Mouse (Mus musculus) kidney, adult 2 months (tissue): Measurements from ENCODE around the gene Gm20521. TPM values are rescaled to one million over a fixed set of nuclear protein-coding genes. Genes with fewer than 3 reads are reported as not detected.
A peak's percentile ranks its signal among the peaks of the same experiment; 100 is the strongest.

Source experiments
- DNase-seq: peaks from one replicate; pipeline ENCODE4 v3.0.0; 2021
- H3K27ac ChIP-seq: fragments of 200-500 bp; 2 replicates; pipeline ENCODE4 v1.5.1; 2012; ENCODE audit warnings: low read depth, low read length, control low read depth, inconsistent platforms; ENCODE audit not compliant: insufficient read depth
- H3K27me3 ChIP-seq: fragments of 200-500 bp; replicated peaks from 2 replicates; pipeline ENCODE4 v1.6.1; 2012; ENCODE audit warnings: mild to moderate bottlenecking, moderate library complexity, low read length, inconsistent platforms; ENCODE audit not compliant: control insufficient read depth, insufficient read depth
- H3K36me3 ChIP-seq: fragments of 200-500 bp; 2 replicates; pipeline ENCODE4 v1.6.1; 2012; ENCODE audit warnings: mild to moderate bottlenecking, moderate library complexity, low read length, inconsistent platforms; ENCODE audit not compliant: control insufficient read depth, insufficient read depth
- H3K4me1 ChIP-seq: fragments of 200-500 bp; 2 replicates; pipeline ENCODE4 v1.6.1; 2011; ENCODE audit warnings: low read length; ENCODE audit not compliant: control insufficient read depth, insufficient read depth
- H3K4me3 ChIP-seq: fragments of 200-500 bp; 2 replicates; pipeline ENCODE4 v1.5.1; 2011; ENCODE audit warnings: mild to moderate bottlenecking, low read depth, low read length, control low read depth; ENCODE audit not compliant: insufficient read depth
- CTCF ChIP-seq: fragments of 200-500 bp; conservative IDR thresholded peaks from 2 replicates; pipeline ENCODE4 v1.5.1; 2011; ENCODE audit warnings: low read depth, mild to moderate bottlenecking, control low read depth, low read length, moderate library complexity, mixed read lengths; ENCODE audit not compliant: insufficient read depth, insufficient read length
- POLR2A ChIP-seq: fragments of 200-500 bp; IDR thresholded peaks from one replicate; pipeline ENCODE4 v1.6.1; 2011; ENCODE audit warnings: low read depth, low read length, control low read depth
- WGBS: fragments of 180-500 bp; shearing (Covaris S2); methylation state at CpG from one replicate; pipeline ENCODE4 v1.1.7; 2018; 5-methylcytosine and 5-hydroxymethylcytosine counted together
- polyA plus RNA-seq: library from polyadenylated mRNA; depleted of rRNA; stranded (reverse); fragments of >200 nt; gene quantifications from 2 replicates; pipeline ENCODE4 v1.2.3, GENCODE M21; 2012

Gm20521 gene
- polyA plus RNA-seq, 1 experiment, result not detected

- TF ChIP-seq POLR2A, result no peak
- no peak for TF ChIP-seq CTCF
- no peak for DNase-seq
- peak overlapping the region; percentile 93 for H3K4me3 ChIP-seq
- H3K27me3 ChIP-seq, result no peaks in the 10 kb centered on the region
- H3K4me1 ChIP-seq, result 0 out of 2 replicates have a peak, but pooled peaks cover 3% of the 10 kb centered on the region
- WGBS, result 7% methylated on average over 65 of the region's 69 CpGs
- H3K27ac ChIP-seq, result no peak overlapping the region
- H3K36me3 ChIP-seq, result no peaks in the 10 kb centered on the region
Observed at GRCm38 (mm10) chr14:54912109-54912850, 29.0 kb downstream of the Gm20521 start.

DNA sequence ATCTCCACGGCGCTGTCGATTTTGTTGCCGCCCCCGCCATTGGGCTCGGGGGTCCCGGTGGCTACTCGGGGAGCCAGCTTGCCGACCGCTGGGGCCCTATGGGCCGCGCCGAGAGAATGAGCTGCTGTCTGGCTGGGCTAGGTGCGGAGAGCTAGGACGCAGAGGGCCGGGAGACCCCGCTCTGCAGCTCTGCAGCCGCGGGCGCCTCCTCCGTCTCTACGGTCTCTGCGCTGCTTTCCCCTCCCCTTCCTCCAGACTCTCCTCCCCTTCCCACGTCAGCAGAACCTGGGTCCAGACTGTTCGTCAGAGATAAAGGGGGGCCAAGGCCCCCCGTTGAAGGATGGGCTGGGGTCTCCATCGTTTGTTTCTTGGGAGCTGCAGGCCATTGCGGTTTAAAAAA lies 29.6 kb downstream of the Gm20521 start, which contains the start of gene Slc22a17:
Slc22a17 (minus strand) TSS at position 247 of the 400 bp plus-strand sequence.
- DNase-seq, result peak; percentile 69
- under 1% methylated on average over 28 of the region's 28 CpGs for WGBS
- Histone ChIP-seq H3K4me3 (peak within 1 kb of the TSS; percentile 93), H3K27ac (no peak within 1 kb of the TSS), H3K36me3 (no peaks in the 10 kb centered on the region), H3K4me1 (0 out of 2 replicates have a peak, but pooled peaks cover 3% of the 10 kb centered on the region), H3K27me3 (no peaks in the 10 kb centered on the region)
- peak; percentile 46 for TF ChIP-seq POLR2A
- TF ChIP-seq CTCF, result no peak

- H3K27me3 ChIP-seq, result no peaks in the 10 kb centered on the region
- 28% methylated on average over 10 of the region's 10 CpGs for WGBS
- no peak for TF ChIP-seq CTCF
- TF ChIP-seq POLR2A, result no peak
- no peak overlapping the region for H3K27ac ChIP-seq
- H3K4me3 ChIP-seq, result peak overlapping the region; percentile 93
- DNase-seq, result no peak
- no peaks in the 10 kb centered on the region for H3K36me3 ChIP-seq
- 0 out of 2 replicates have a peak, but pooled peaks cover 3% of the 10 kb centered on the region for H3K4me1 ChIP-seq
Observed at GRCm38 (mm10) chr14:54913343-54913742, 30.1 kb downstream of the Gm20521 start.

- TF ChIP-seq CTCF, result no peak
- TF ChIP-seq POLR2A, result no peak
- no peaks in the 10 kb centered on the region for H3K36me3 ChIP-seq
- no peaks in the 10 kb centered on the region for H3K27me3 ChIP-seq
- no peaks in the 10 kb centered on the region for H3K4me1 ChIP-seq
- WGBS, result 70% methylated on average over 16 of the region's 16 CpGs
- H3K27ac ChIP-seq, result no peak overlapping the region
- no peak overlapping the region for H3K4me3 ChIP-seq
- no peak for DNase-seq
Observed at GRCm38 (mm10) chr14:54920076-54920685, 36.9 kb downstream of the Gm20521 start.

- H3K27ac ChIP-seq, result no peak overlapping the region
- DNase-seq, result peak; percentile 13
- 0 out of 2 replicates have a peak, but pooled peaks cover 1% of the 10 kb centered on the region for H3K27me3 ChIP-seq
- H3K4me3 ChIP-seq, result no peak overlapping the region
- 80% methylated on average over 7 of the region's 7 CpGs for WGBS
- H3K36me3 ChIP-seq, result no peaks in the 10 kb centered on the region
- TF ChIP-seq CTCF, result no peak
- H3K4me1 ChIP-seq, result no peaks in the 10 kb centered on the region
Observed at GRCm38 (mm10) chr14:54924641-54925348, 41.6 kb downstream of the Gm20521 start.

DNA sequence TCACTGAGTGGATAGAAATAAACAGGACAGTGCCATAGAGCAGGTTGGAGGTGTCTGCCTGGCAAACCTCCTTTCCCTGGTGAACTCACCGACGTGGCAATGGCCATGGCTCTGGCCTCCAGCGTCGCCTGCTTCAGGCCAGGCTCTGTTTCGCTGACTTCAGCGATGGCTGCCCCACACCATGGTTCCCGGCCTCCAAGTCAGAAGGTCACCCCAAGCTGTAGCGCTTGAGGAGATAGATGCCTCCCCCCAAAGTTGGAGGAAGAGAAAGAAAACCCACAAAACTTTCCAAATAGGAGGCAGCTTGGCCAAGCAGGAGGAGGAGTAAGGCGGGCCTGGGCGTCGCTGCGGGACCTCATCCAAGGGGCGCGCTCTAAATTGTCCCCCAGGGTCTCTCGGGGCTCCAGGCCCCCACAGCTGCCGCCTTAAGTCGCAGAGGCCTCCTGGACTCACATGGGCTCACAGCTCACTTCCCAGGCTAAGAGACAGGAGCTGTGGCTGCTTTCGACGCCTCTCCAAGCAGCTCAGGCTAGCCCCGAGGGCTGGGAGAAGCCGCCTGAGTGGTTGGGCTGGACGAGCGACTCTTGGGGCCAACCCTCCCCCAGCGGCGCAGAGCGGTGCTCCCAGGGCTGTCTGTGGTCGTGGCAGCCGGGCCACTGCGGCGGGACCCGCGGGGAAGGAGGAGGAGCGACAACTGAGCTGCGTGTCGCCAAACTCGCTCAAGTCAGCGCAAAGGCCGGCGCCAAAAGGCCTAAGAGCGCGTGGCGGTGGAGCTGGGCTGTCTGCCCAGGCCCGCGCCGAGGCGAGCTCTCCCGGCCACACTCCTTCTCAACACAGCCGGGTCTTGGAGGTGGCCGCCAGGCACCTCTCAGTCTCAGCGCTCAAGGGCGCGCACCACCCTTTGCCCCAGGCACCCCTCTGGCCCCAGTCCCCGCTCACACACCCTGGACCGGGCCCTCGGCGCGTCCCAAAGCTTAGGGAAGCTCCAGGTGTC lies 42.4 kb downstream of the Gm20521 start, which contains the start of gene Efs:
Efs (minus strand) TSS at position 778 of the 994 bp plus-strand sequence.
- 12% methylated on average over 57 of the region's 57 CpGs for WGBS
- no peaks in the 10 kb centered on the region for H3K36me3 ChIP-seq
- H3K27ac ChIP-seq, result no peak within 1 kb of the TSS
- H3K27me3 ChIP-seq, result 0 out of 2 replicates have a peak, but pooled peaks cover 1% of the 10 kb centered on the region
- peak within 1 kb of the TSS; percentile 41 for H3K4me3 ChIP-seq
- peak; percentile 61 for DNase-seq
- no peaks in the 10 kb centered on the region for H3K4me1 ChIP-seq
- TF ChIP-seq CTCF, result no peak
